ENCODE assay signal across 9 mouse cellular contexts in genomic region chr2:33345956-33346355, GRCm38 (mm10). TPM values are rescaled to one million over a fixed set of nuclear protein-coding genes. Genes with fewer than 3 reads are reported as not detected.
DNase-seq lines count a peak whose midpoint lies in the region; ATAC-seq and TF ChIP-seq lines count a peak whose summit lies in the region.
"Had no signal": no experiment of that assay in that cellular context is flagged by ENCODE, and none has a peak within 500 bp of the region (broad histone marks: within the 10 kb centered on the region; RNA-seq: fewer than 3 reads in every experiment).

No protein-coding gene starts in this region.

- no peak for ATAC-seq in midbrain, embryonic 15.5 days (replicated peaks)
- no peak for ATAC-seq in midbrain, embryonic 16.5 days
- ATAC-seq in stomach, postnatal 0 days (ENCODE audit: low FRiP score, low TSS enrichment), result no peak

- 65% methylated on average over 4 of the region's 4 CpGs for WGBS in midbrain, embryonic 15.5 days
- WGBS in midbrain, embryonic 16.5 days, result 63% methylated on average over 4 of the region's 4 CpGs
- 63% methylated on average over 4 of the region's 4 CpGs for WGBS in stomach, postnatal 0 days

- 0 out of 2 replicates have a peak overlapping the region, but pooled peaks have one; percentile 27 for H3K27ac ChIP-seq in midbrain, embryonic 15.5 days
- H3K27ac ChIP-seq in midbrain, embryonic 16.5 days (ENCODE audit: low read length), result no peak overlapping the region
- H3K27ac ChIP-seq in stomach, postnatal 0 days (replicated peaks), result peak overlapping the region; percentile 40

- no peak overlapping the region for H3K4me3 ChIP-seq in midbrain, embryonic 15.5 days
- H3K4me3 ChIP-seq in midbrain, embryonic 16.5 days (ENCODE audit: low read depth, low read length), result no peak overlapping the region
- H3K4me3 ChIP-seq in stomach, postnatal 0 days (ENCODE audit: low read depth, low read length), result no peak overlapping the region
- H3K4me3 ChIP-seq: megakaryocyte, embryonic 14.5 days had no signal

- H3K9me3 ChIP-seq in midbrain, embryonic 15.5 days, result no peaks in the 10 kb centered on the region
- no peaks in the 10 kb centered on the region for H3K9me3 ChIP-seq in midbrain, embryonic 16.5 days (replicated peaks; ENCODE audit: control insufficient read depth, low read length, poor library complexity, severe bottlenecking)
- no peaks in the 10 kb centered on the region for H3K9me3 ChIP-seq in stomach, postnatal 0 days (ENCODE audit: control insufficient read depth, low read length)
- H3K9me3 ChIP-seq: megakaryocyte, embryonic 14.5 days had no signal

- H3K4me2 ChIP-seq in midbrain, embryonic 15.5 days, result no peak overlapping the region
- H3K4me2 ChIP-seq in midbrain, embryonic 16.5 days (ENCODE audit: low read length), result no peak overlapping the region
- H3K4me2 ChIP-seq in stomach, postnatal 0 days (replicated peaks; ENCODE audit: low read depth), result no peak overlapping the region

- no peaks in the 10 kb centered on the region for H3K27me3 ChIP-seq in midbrain, embryonic 15.5 days (replicated peaks)
- no peaks in the 10 kb centered on the region for H3K27me3 ChIP-seq in midbrain, embryonic 16.5 days (ENCODE audit: control insufficient read depth, insufficient read depth, low read depth, low read length)
- H3K27me3 ChIP-seq in stomach, postnatal 0 days (ENCODE audit: control insufficient read depth, insufficient read depth, low read length), result no peaks in the 10 kb centered on the region

- DNase-seq in heart, adult 11 months, result peak; percentile 97
- DNase-seq in heart, adult 8-10 months (ENCODE audit: low spot score), result no peak
- peak; percentile 50 to 51 for DNase-seq in heart, adult 9 months (ENCODE audit: low spot score in 2 of 2)
- DNase-seq in stomach, postnatal 0 days (ENCODE audit: low spot score), result no peak
- DNase-seq in retina, postnatal 1 day, result no peak
- DNase-seq in layer of hippocampus, adult 11-12 months (ENCODE audit: low spot score), result no peak

- H3K9ac ChIP-seq in midbrain, embryonic 15.5 days, result no peak overlapping the region
- no peak overlapping the region for H3K9ac ChIP-seq in midbrain, embryonic 16.5 days (ENCODE audit: low read depth, low read length)
- peak overlapping the region; percentile 41; the same call in 1 of the 2 replicates for H3K9ac ChIP-seq in stomach, postnatal 0 days (ENCODE audit: low read length)

- no peak for TF ChIP-seq CTCF in stomach, postnatal 0 days (IDR thresholded peaks at IDR 0.05; ENCODE audit: low read depth)

- no peak for TF ChIP-seq EP300 in stomach, postnatal 0 days (optimal IDR thresholded peaks at IDR 0.05)

- no peaks in the 10 kb centered on the region for H3K36me3 ChIP-seq in midbrain, embryonic 15.5 days (replicated peaks)
- no peaks in the 10 kb centered on the region for H3K36me3 ChIP-seq in midbrain, embryonic 16.5 days (ENCODE audit: control insufficient read depth, insufficient read depth, low read length)
- no peaks in the 10 kb centered on the region for H3K36me3 ChIP-seq in stomach, postnatal 0 days (ENCODE audit: control insufficient read depth, insufficient read depth, low read length)

- H3K4me1 ChIP-seq in midbrain, embryonic 15.5 days, result peaks cover 26% of the 10 kb centered on the region
- peaks cover 11% of the 10 kb centered on the region for H3K4me1 ChIP-seq in midbrain, embryonic 16.5 days (ENCODE audit: control insufficient read depth, insufficient read depth, low read length)
- H3K4me1 ChIP-seq in stomach, postnatal 0 days (replicated peaks; ENCODE audit: control insufficient read depth, insufficient read depth), result no peaks in the 10 kb centered on the region; the same call in 1 of the 2 replicates

RNA-seq across cellular contexts. Expression of gene Ralgps1, which starts 25.3 kb away (rescaled TPM):
- total RNA-seq in heart, adult 8-10 months (2022), result 1 to 10 TPM; 6.2 to 7.0 (median 6.4) TPM
- 47.6 and 53.1 TPM in 2 replicates for polyA plus RNA-seq in midbrain, embryonic 15.5 days (2015; fragmentation: Nextera tagmentation; extraction: Ambion mirVana)
- polyA plus RNA-seq in midbrain, embryonic 16.5 days (2015; fragmentation: Nextera tagmentation; extraction: Ambion mirVana), result 48.4 and 54.3 TPM in 2 replicates
- polyA plus RNA-seq in stomach, postnatal 0 days (2015; fragmentation: Nextera tagmentation; extraction: Ambion mirVana), result 2.1 and 2.2 TPM in 2 replicates

Comparison
In these comparisons a context has a peak if more than half of its experiments do, and no peak if none do; other contexts are left out.
1. DNase-seq: peak in heart, adult 11 months (single experiment) and heart, adult 9 months (2 of 2); none in heart, adult 8-10 months (single experiment), stomach, postnatal 0 days (single experiment), retina, postnatal 1 day (single experiment) and layer of hippocampus, adult 11-12 months (single experiment).
2. RNA of gene Ralgps1, which starts 25.3 kb away (polyA plus RNA-seq): 47.6 to 53.1 TPM in midbrain, embryonic 15.5 days and 48.4 to 54.3 TPM in midbrain, embryonic 16.5 days; 2.1 to 2.2 TPM in stomach, postnatal 0 days; every median in the first group is over 10 times any median in the second.